Mouse (Mus musculus) megakaryocyte, embryonic 14.5 days (primary cell): ENCODE results near the gene Pbx3.

Experiments used
- FLI1 ChIP-seq: IDR thresholded peaks from 2 replicates; pipeline ENCODE4 v1.6.1; 2012; ENCODE audit warnings: low read length, inconsistent platforms, mixed read lengths
- GATA1 ChIP-seq: IDR thresholded peaks from 3 replicates; pipeline ENCODE4 v1.6.1; 2012; ENCODE audit warnings: mixed read lengths, low read length, inconsistent platforms, borderline replicate concordance

DNA sequence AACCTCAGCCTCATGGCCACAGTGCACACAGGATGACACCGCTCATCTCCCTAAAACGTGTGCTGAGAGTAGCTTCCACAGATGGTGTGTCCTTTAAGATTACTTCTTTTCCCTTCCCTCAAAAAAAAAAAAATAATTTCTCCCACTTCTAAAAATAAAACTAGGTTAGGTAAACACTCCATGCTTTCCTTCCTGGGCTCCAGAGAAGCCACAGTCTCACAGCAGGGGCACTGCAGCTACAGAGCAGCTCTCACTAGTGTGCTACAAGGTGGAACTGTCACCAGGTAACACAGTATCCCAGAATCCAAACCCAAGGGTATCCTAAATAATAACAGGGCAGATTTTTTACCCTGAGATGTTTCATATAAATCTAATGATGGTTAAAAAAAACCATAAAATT is 185.6 kb downstream of the Pbx3 start:
- TF ChIP-seq GATA1 (no peak), FLI1 (no peak)
